Mouse (Mus musculus): ENCODE data around the gene Cavin1.

DNA sequence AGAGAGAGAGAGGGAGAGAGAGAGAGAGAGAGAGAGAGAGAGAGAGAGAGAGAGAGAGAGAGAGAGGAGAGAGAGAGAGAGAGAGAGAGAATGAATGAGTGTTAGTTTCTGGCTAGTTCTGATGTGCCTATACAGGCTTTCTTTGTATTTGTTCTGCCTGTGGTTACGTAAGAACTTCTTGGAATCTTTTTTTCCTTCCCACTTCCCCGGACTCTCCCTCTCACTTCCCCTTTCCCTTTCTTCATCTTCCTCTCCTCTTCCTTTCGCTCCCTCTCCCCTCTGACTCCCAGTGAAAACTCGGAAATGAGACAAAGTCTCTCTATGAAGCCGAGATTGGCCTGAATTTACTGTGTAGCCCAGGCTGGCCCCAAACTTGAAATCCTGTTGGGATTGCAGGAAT is 24.0 kb upstream of the Cavin1 start:
- no peak for TF ChIP-seq POLR2A (IDR thresholded peaks at IDR 0.05; ENCODE audit: low read depth, low read length)
- no peak for TF ChIP-seq CTCF (IDR thresholded peaks at IDR 0.05; ENCODE audit: extremely low read depth, insufficient read depth, insufficient read length, insufficient replicate concordance)

Data from spleen, adult 2 months (tissue).